Mouse (Mus musculus) heart, embryonic 14.5 days (tissue): ENCODE measurements around the gene Lor. TPM values are rescaled to one million over a fixed set of nuclear protein-coding genes. Genes with fewer than 3 reads are reported as not detected.

ENCODE experiments used
- ATAC-seq: fragments of 200-750 bp; cut with Nextera tagmentation; 2 replicates; pipeline ENCODE4 v1.8.0; 2017; ENCODE audit warnings: low read depth, moderate TSS enrichment; ENCODE audit not compliant: insufficient number of reproducible peaks, insufficient read depth, low FRiP score
- H3K27ac ChIP-seq, 2 experiments: fragments of 200-500 bp in 1 of 2; fragments of 300-500 bp in 1 of 2; sonication (generic) in 1 of 2; replicated peaks in 1 of 2; 2 replicates each; pipeline ENCODE4 v1.5.1; 2012 to 2014; ENCODE audit warnings: low read depth in 2 of 2, low read length in 2 of 2, control low read depth in 1 of 2, mild to moderate bottlenecking in 1 of 2, mixed read lengths in 1 of 2; ENCODE audit not compliant: control insufficient read depth in 1 of 2, insufficient read depth in 1 of 2
- H3K27me3 ChIP-seq: fragments of 300-500 bp; sonication (generic); 2 replicates; pipeline ENCODE4 v1.6.1; 2014; ENCODE audit warnings: mild to moderate bottlenecking, low read length, control low read depth; ENCODE audit not compliant: control insufficient read depth, insufficient read depth
- H3K36me3 ChIP-seq: fragments of 300-500 bp; sonication (generic); 2 replicates; pipeline ENCODE4 v1.6.1; 2014; ENCODE audit warnings: mild to moderate bottlenecking, control low read depth, low read length, mixed read lengths; ENCODE audit not compliant: control insufficient read depth, insufficient read depth
- H3K4me1 ChIP-seq, 2 experiments: fragments of 200-500 bp in 1 of 2; fragments of 300-500 bp in 1 of 2; sonication (generic) in 1 of 2; 2 replicates each; pipeline ENCODE4 v1.6.1; 2012 to 2014; ENCODE audit warnings: low read length in 2 of 2, control low read depth in 1 of 2, mixed read lengths in 1 of 2; ENCODE audit not compliant: control insufficient read depth in 2 of 2, insufficient read depth in 2 of 2
- H3K4me2 ChIP-seq: fragments of 300-500 bp; sonication (generic); 2 replicates; pipeline ENCODE4 v1.6.1; 2014; ENCODE audit warnings: mild to moderate bottlenecking, low read length
- H3K4me3 ChIP-seq, 2 experiments: fragments of 200-500 bp in 1 of 2; fragments of 300-500 bp in 1 of 2; sonication (generic) in 1 of 2; 2 replicates each; pipeline ENCODE4 v1.5.1; 2012 to 2014; ENCODE audit warnings: low read length in 2 of 2, mild to moderate bottlenecking in 2 of 2, control low read depth in 1 of 2, low read depth in 1 of 2, moderate library complexity in 1 of 2; ENCODE audit not compliant: control insufficient read depth in 1 of 2, insufficient read depth in 1 of 2
- H3K9ac ChIP-seq: fragments of 300-500 bp; sonication (generic); 2 replicates; pipeline ENCODE4 v1.6.1; 2014; ENCODE audit warnings: mild to moderate bottlenecking, low read length
- H3K9me3 ChIP-seq: fragments of 300-500 bp; sonication (generic); 2 replicates; pipeline ENCODE4 v1.6.1; 2016; ENCODE audit warnings: low read length, control low read depth; ENCODE audit not compliant: control insufficient read depth
- WGBS: fragments of 180-500 bp; shearing (Covaris S2); extraction: QIAGEN DNeasy Blood & Tissue Kit; methylation state at CpG from one replicate; pipeline ENCODE4 v1.1.7; 2014; 5-methylcytosine and 5-hydroxymethylcytosine counted together
- polyA plus RNA-seq: library from polyadenylated mRNA; unstranded; fragments of >200 nt; fragmentation: Nextera tagmentation; extraction: Ambion mirVana; gene quantifications from 2 replicates; pipeline ENCODE4 v1.2.1, GENCODE M21; 2014

The Lor gene
- 0.22 and 0.36 TPM in 2 replicates for polyA plus RNA-seq

DNA sequence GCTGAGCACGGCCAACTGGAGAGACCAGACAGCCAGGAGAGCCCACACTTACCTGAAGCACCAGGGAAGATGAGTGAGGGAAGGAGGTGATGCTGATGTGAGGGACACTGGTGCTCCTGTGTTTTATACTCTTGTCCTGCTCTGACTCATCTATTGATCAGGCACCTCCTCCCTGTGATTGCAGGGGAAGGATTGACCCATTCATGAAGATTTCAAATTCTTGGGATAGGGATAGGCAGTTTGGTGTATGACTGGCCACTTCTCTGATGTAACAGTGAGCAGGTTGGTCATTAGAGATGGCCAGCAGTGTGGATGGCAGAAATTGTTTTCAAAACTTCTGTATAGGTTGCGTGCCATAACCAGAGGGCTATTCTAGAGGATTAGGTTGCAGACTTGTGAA lies at the start of gene Lor:
TSS of gene Lor (minus strand) at position 101 of the 400 bp plus-strand sequence.
- H3K27me3 ChIP-seq = peaks cover 31% of the 10 kb centered on the region

DNA sequence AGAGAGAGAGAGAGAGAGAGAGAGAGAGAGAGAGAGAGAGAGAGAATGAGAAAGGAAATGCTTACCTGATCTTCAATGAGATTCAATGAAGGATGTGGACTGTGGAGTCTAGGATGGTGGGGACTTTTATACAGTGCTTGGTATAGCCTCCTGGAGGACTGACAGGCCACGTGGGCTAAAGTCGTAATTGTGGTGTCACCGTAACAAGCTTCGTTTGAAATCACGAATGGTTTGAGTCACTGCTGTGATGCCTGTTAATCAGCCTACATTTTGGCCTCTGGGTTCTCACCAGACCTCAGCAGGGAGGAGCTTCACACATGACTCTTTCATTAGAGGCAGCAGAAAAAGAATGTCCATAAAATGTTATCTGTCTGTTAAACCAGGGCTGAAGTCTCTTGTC lies 40.9 kb upstream of the Lor start, which contains the start of gene Prr9:
TSS of gene Prr9 (minus strand) at position 101 of the 400 bp plus-strand sequence.
- Histone ChIP-seq H3K36me3 (no peaks in the 10 kb centered on the region), H3K4me3 (no peak within 1 kb of the TSS), H3K4me1 (no peaks in the 10 kb centered on the region), H3K27ac (no peak within 1 kb of the TSS), H3K4me2 (no peak within 1 kb of the TSS), H3K9ac (no peak within 1 kb of the TSS), H3K27me3 (no peaks in the 10 kb centered on the region), H3K9me3 (no peaks in the 10 kb centered on the region)
- 53% methylated on average over 5 of the region's 5 CpGs for WGBS
- ATAC-seq = no peak

More for the DNA sequence above, at the start of gene Lor:
- H3K4me3 ChIP-seq = peak within 1 kb of the TSS in 1 of 2 experiments; percentile 77; a peak in 3 of 4 replicates
- H3K36me3 ChIP-seq = no peaks in the 10 kb centered on the region
- H3K4me1 ChIP-seq = peaks cover 2 to 3% of the 10 kb centered on the region in 2 experiments; a peak in 2 of 4 replicates
- peak within 1 kb of the TSS; percentile 98 for H3K4me2 ChIP-seq
- H3K27ac ChIP-seq = no peak within 1 kb of the TSS
- H3K9me3 ChIP-seq = no peaks in the 10 kb centered on the region
- no peak within 1 kb of the TSS for H3K9ac ChIP-seq
- no peak for ATAC-seq
- WGBS = 81% methylated on average over 2 of the region's 2 CpGs

- Histone ChIP-seq H3K4me2 (no peak overlapping the region), H3K36me3 (no peaks in the 10 kb centered on the region), H3K27me3 (no peaks in the 10 kb centered on the region), H3K4me1 (no peaks in the 10 kb centered on the region), H3K9ac (no peak overlapping the region), H3K27ac (no peak overlapping the region), H3K4me3 (no peak overlapping the region), H3K9me3 (no peaks in the 10 kb centered on the region)
- WGBS = 67% methylated on average over 3 of the region's 3 CpGs
- no peak for ATAC-seq
Observed at GRCm38 (mm10) chr3:92120902-92121301, 38.0 kb upstream of the Lor start.

DNA sequence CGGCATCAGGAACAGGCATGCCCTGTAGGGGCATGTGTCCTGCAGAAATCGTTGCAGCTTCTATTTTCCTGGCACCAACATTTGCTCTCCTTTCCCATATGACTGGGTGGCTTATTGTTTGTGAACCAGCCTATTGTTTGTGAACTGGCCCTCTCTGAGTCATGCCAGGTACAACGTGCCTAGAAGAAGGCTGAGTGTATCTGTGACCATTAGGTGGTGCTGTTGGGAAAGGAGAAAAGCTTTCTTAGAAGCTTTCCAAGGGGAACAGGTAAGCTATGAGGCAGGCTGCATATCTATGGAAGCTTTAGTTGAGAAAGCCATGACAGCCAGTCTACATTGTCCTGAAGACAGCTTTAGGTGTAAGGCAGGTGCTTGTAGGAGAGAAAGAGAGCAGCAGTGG lies 35.0 kb upstream of the Lor start:
- no peak overlapping the region for H3K4me3 ChIP-seq
- no peaks in the 10 kb centered on the region for H3K36me3 ChIP-seq
- no peaks in the 10 kb centered on the region for H3K4me1 ChIP-seq
- no peak overlapping the region for H3K4me2 ChIP-seq
- ATAC-seq = no peak
- H3K27ac ChIP-seq = no peak overlapping the region
- H3K27me3 ChIP-seq = no peaks in the 10 kb centered on the region
- no peak overlapping the region for H3K9ac ChIP-seq
- no peaks in the 10 kb centered on the region for H3K9me3 ChIP-seq
- 30% methylated on average over 3 of the region's 3 CpGs for WGBS

DNA sequence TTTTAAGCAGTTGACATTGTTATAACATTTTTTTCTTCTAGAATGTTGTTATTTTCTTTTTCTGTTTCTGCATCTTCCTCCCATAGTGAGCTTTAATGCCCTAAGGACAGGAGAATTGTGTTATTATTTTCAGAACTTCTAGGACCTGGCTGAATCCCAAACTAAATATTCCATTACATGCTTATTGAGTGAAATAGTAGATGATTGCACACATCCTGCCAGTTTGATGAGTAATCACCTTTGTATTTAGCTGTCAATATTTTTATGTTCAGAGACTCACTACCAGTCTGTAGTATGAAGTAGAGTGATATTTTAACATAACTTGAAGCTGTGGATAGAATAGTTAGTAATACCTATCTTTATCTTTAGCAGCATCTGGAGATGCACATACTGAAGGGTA lies 28.6 kb upstream of the Lor start:
- Histone ChIP-seq H3K9me3 (no peaks in the 10 kb centered on the region), H3K4me3 (no peak overlapping the region), H3K27me3 (no peaks in the 10 kb centered on the region), H3K9ac (no peak overlapping the region), H3K4me2 (no peak overlapping the region), H3K36me3 (no peaks in the 10 kb centered on the region), H3K27ac (no peak overlapping the region), H3K4me1 (no peaks in the 10 kb centered on the region)
- no peak for ATAC-seq

GRCm38 (mm10) chr3:92110790-92111189 lies 27.8 kb upstream of the Lor start:
- H3K9ac ChIP-seq = no peak overlapping the region
- no peaks in the 10 kb centered on the region for H3K27me3 ChIP-seq
- H3K4me1 ChIP-seq = no peaks in the 10 kb centered on the region
- no peak overlapping the region for H3K4me2 ChIP-seq
- no peaks in the 10 kb centered on the region for H3K9me3 ChIP-seq
- H3K36me3 ChIP-seq = no peaks in the 10 kb centered on the region
- H3K4me3 ChIP-seq = no peak overlapping the region
- ATAC-seq = no peak
- no peak overlapping the region for H3K27ac ChIP-seq

DNA sequence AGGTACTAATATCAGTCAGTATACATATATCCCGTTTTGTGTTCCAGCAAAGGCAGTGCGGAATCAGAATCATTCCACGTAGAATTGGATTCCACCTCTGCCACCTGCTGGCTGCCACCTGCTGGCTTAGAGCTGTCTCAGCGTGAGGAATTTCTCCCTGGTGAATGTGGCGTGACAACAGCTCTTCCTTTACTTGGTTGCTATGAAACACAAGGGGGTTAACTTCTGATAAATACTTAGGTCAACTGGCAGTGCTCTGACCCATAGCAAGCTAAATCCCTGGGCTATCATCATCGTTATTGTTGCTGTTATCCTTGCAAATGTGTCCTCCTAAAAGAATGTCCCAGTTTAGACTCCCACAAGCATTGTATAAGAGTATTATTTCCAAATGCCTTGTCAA lies 23.6 kb upstream of the Lor start:
- no peaks in the 10 kb centered on the region for H3K4me1 ChIP-seq
- no peak overlapping the region for H3K27ac ChIP-seq
- no peaks in the 10 kb centered on the region for H3K27me3 ChIP-seq
- WGBS = 5% methylated on average over 6 of the region's 6 CpGs
- H3K4me3 ChIP-seq = no peak overlapping the region
- ATAC-seq = no peak
- no peak overlapping the region for H3K9ac ChIP-seq
- H3K36me3 ChIP-seq = no peaks in the 10 kb centered on the region
- no peak overlapping the region for H3K4me2 ChIP-seq
- H3K9me3 ChIP-seq = no peaks in the 10 kb centered on the region

DNA sequence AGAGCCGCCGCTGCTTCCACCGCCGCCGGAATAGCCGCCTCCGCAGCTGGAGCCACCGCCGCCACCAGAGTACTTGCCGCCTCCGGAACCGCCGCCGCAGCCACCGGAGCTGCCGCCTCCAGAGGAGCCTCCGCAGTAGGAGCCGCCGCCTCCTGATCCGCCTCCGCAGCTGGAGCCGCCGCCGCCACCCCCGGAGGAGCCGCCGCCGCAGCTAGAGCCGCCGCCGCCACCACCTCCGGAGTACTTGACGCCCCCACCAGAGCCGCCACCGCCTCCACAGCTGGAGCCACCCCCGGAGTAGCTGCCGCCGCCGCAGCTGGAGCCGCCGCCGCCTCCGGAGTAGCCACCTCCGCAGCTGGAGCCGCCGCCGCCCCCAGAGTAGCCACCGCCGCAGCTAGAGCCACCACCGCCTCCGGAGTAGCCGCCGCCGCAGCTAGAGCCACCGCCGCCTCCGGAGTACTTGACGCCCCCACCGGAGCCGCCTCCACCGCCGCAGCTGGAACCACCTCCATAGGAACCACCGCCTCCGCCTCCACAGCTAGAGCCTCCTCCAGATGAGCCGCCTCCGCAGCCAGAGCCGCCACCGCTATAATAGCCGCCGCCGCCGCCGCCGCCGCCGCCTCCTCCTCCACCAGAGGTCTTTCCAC lies 1.5 kb downstream of the Lor start:
- ATAC-seq = peak; percentile 58
- peaks cover 31% of the 10 kb centered on the region for H3K27me3 ChIP-seq
- under 1% methylated on average over 61 of the region's 76 CpGs for WGBS

More for the DNA sequence above, 1.5 kb downstream of the Lor start:
- Histone ChIP-seq H3K4me2 (peak overlapping the region; percentile 98), H3K4me1 (peaks cover 2 to 3% of the 10 kb centered on the region in 2 experiments; a peak in 2 of 4 replicates), H3K9ac (peak overlapping the region; percentile 70), H3K36me3 (no peaks in the 10 kb centered on the region), H3K27ac (peak overlapping the region in 1 of 2 experiments; percentile 44; a peak in 2 of 4 replicates), H3K9me3 (no peaks in the 10 kb centered on the region), H3K4me3 (peak overlapping the region; percentile 77 to 81)
